Mouse (Mus musculus) embryonic facial prominence, embryonic 13.5 days (tissue): ENCODE results near the gene Gm27021. TPM values are rescaled to one million over a fixed set of nuclear protein-coding genes. Genes with fewer than 3 reads are reported as not detected.

Source experiments
- ATAC-seq: fragments of 200-750 bp; cut with Nextera tagmentation; 2 replicates; pipeline ENCODE4 v1.8.0; 2017; ENCODE audit warnings: low read depth; ENCODE audit not compliant: insufficient number of reproducible peaks, insufficient read depth, low FRiP score, low TSS enrichment
- H3K27ac ChIP-seq: fragments of 300-500 bp; sonication (generic); 2 replicates; pipeline ENCODE4 v1.5.1; 2015; ENCODE audit warnings: moderate library complexity, mild to moderate bottlenecking, inconsistent platforms
- H3K27me3 ChIP-seq: fragments of 300-500 bp; sonication (generic); 2 replicates; pipeline ENCODE4 v1.6.1; 2015; ENCODE audit warnings: mild to moderate bottlenecking, inconsistent platforms
- H3K36me3 ChIP-seq: fragments of 300-500 bp; sonication (generic); 2 replicates; pipeline ENCODE4 v1.6.1; 2015; ENCODE audit warnings: mild to moderate bottlenecking, inconsistent platforms
- H3K4me1 ChIP-seq: fragments of 300-500 bp; sonication (generic); 2 replicates; pipeline ENCODE4 v1.6.1; 2015; ENCODE audit warnings: inconsistent platforms
- H3K4me2 ChIP-seq: fragments of 300-500 bp; sonication (generic); 2 replicates; pipeline ENCODE4 v1.6.1; 2015; ENCODE audit warnings: moderate library complexity, mild to moderate bottlenecking, inconsistent platforms
- H3K4me3 ChIP-seq: fragments of 300-500 bp; sonication (generic); 2 replicates; pipeline ENCODE4 v1.5.1; 2015; ENCODE audit warnings: mild to moderate bottlenecking, inconsistent platforms
- H3K9ac ChIP-seq: fragments of 300-500 bp; sonication (generic); 2 replicates; pipeline ENCODE4 v1.6.1; 2015; ENCODE audit warnings: mild to moderate bottlenecking, inconsistent platforms
- H3K9me3 ChIP-seq: fragments of 300-500 bp; sonication (generic); 2 replicates; pipeline ENCODE4 v1.6.1; 2016; ENCODE audit warnings: inconsistent platforms
- whole genome bisulfite sequencing: fragments of 180-500 bp; shearing (Covaris S2); methylation state at CpG from one replicate; pipeline ENCODE4 v1.1.7; 2015; ENCODE audit warnings: mixed read lengths; 5-methylcytosine and 5-hydroxymethylcytosine counted together
- polyA plus RNA-seq: library from polyadenylated mRNA; unstranded; fragments of >200 nt; fragmentation: Nextera tagmentation; extraction: Ambion mirVana; gene quantifications from 2 replicates; pipeline ENCODE4 v1.2.1, GENCODE M21; 2015

The Gm27021 gene
- polyA plus RNA-seq, 1 experiment from 2014 or later: 5.9 TPM

DNA sequence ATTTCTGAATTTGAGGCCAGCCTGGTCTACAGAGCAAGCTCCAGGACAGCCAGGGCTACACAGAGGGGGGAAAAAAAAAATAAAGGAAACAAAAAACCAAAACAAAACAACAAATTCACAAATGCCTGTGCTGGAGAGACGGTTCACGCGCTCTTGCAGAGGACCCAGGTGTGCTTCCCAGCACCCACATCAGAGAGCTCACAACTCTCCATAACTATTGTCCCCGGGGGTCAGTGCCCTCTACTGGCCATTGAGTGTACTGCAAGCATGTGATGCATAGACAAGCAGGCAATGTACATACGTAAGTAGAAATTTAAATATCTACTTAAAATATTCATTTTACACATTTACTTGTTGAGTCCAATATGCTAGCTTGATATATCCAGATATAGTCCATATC lies 73.3 kb downstream of the Gm27021 start:
- Histone ChIP-seq H3K4me3 (no peak overlapping the region), H3K27ac (no peak overlapping the region), H3K27me3 (no peaks in the 10 kb centered on the region), H3K36me3 (no peaks in the 10 kb centered on the region), H3K4me2 (no peak overlapping the region), H3K9ac (no peak overlapping the region), H3K9me3 (no peaks in the 10 kb centered on the region), H3K4me1 (peaks cover 16% of the 10 kb centered on the region)
- no peak for ATAC-seq
- WGBS: 90% methylated on average over 5 of the region's 5 CpGs

DNA sequence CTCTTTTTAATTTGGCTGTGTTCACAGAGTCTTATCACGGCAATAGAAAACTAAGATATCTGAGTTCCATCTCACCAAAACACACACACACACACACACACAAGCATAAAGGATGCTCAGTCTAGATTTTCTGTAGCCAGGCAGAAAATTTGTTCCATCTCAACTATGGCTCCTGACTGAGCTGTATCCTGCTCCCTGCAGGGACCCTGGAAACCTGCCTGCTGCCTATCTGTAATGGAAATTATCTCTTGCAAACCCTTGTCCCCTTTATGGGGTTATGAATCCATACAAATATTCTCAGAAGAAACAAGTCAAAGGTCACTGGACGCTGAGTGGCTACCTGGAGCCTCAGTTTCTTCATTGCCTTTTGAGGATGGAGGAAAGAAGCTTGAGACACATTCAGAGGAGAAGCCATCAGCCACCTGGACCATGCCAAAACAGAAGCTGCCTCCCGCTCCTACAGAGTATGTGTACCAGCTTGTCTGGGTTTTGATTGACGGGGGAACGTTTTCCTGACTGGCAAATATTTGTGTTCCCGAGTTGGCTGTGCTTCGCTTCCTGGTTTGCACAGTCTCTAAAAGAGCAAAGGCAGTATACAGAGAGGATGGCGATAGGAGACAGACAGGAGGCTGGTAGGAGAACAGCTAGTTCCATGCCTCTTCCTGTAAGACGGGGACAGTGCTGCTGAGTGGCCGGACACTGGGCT lies 76.1 kb downstream of the Gm27021 start:
- Histone ChIP-seq H3K27me3 (no peaks in the 10 kb centered on the region), H3K27ac (peak overlapping the region; percentile 33; the same call in 1 of the 2 replicates), H3K4me2 (no peak overlapping the region), H3K4me3 (no peak overlapping the region), H3K4me1 (peaks cover 16% of the 10 kb centered on the region), H3K9ac (0 out of 2 replicates have a peak overlapping the region, but pooled peaks have one; percentile 21), H3K36me3 (0 out of 2 replicates have a peak, but pooled peaks cover 5% of the 10 kb centered on the region), H3K9me3 (no peaks in the 10 kb centered on the region)
- no peak for ATAC-seq
- 63% methylated on average over 10 of the region's 10 CpGs for WGBS

DNA sequence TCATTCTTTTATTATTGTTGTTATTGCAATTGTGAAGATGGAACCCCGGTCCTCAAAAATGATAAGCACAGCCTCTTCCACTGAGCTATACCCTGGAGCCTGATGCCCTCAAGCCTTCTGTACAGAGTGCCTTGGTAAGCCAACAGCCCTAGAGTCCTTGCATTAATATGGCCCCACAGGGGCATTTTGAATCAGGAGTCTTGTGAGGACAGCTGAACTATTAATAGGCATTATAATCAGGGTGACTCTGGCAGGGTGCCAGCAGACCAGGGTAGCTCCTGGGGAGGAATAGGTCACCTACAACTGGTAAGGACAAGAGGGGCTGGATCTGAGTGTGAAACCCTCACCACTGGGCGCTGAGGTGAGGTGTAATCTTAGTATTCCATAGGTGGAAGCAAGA lies 78.0 kb downstream of the Gm27021 start:
- no peak for ATAC-seq
- WGBS: 58% methylated on average over 2 of the region's 2 CpGs
- H3K27ac ChIP-seq: peak overlapping the region; percentile 48; the same call in 1 of the 2 replicates
- peak overlapping the region; percentile 65 for H3K9ac ChIP-seq
- H3K4me2 ChIP-seq: peak overlapping the region; percentile 66
- no peaks in the 10 kb centered on the region for H3K9me3 ChIP-seq
- H3K27me3 ChIP-seq: no peaks in the 10 kb centered on the region
- peaks cover 17% of the 10 kb centered on the region for H3K36me3 ChIP-seq
- peaks cover 16% of the 10 kb centered on the region for H3K4me1 ChIP-seq
- H3K4me3 ChIP-seq: peak overlapping the region; percentile 78

DNA sequence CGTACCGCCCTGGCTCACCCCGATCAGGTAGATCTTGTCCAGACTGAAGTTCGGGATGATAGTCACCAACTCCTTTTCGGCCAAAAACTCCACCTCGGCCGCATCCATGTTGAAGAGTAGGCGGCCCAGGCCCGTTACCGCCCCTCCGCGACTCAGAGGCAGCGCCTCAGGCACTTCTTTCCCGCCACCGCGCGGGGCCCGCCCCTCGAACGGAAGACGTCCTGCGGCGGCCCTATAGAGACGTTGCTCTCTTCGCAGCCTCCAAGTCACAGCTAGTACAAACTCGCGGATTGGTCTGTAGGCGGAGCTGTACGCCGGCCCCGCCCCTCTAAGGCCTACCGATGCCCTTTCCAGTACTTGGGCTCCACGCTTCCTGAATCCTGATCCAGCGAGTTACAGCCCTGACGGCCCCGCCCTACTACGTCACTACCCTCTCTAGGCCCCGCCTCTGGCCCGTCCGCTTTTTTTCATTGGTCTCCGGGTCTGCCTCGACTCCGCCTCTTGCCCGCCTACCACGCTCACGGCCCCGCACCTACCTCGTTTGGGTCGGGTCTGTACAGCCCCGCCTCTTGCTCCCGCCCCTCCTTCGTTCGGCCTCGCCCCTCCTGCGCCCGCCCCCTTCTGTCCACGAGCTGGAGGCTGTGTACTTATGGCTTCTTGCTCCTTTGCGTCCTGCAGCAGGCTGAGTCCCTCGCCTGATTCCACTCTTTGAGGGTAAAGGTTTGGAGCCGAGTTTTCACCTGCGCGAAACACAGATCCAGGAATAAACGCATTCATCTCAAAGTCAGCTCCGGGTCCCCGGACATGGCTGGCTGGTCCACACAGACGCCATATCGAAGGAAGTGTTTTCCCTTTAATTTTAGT lies 78.7 kb downstream of the Gm27021 start, which contains the start of gene Gins2:
Gene Gins2, minus strand, starts transcription at position 397 of the 864 bp plus-strand sequence.
- Histone ChIP-seq H3K27me3 (no peaks in the 10 kb centered on the region), H3K4me3 (peak within 1 kb of the TSS; percentile 78), H3K4me2 (peak within 1 kb of the TSS; percentile 79), H3K27ac (peak within 1 kb of the TSS; percentile 61), H3K9me3 (no peaks in the 10 kb centered on the region), H3K36me3 (peaks cover 25% of the 10 kb centered on the region), H3K4me1 (peaks cover 16% of the 10 kb centered on the region), H3K9ac (peak within 1 kb of the TSS; percentile 84)
- peak; percentile 98 for ATAC-seq
- under 1% methylated on average over 67 of the region's 67 CpGs for WGBS

DNA sequence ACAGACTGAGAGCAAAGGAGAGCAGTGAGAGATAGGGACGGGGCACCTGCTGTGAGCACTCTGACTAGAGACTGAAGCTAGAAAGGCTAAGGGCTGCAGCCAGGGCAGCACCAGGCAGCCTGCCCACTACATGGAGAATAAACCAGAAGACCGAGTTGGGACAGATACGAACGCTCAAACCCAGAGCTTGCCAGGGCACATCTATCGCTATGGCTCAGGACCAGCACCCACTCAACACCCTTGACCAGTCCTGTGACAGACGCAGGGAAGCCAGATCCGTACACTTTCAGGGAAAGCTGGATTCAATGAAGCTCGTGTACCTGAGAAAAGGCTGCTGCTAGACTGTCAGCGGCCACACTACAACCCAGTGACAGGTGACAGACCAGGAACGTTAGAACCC lies 82.4 kb downstream of the Gm27021 start:
- Histone ChIP-seq H3K27ac (no peak overlapping the region), H3K36me3 (peaks cover 54% of the 10 kb centered on the region), H3K4me3 (no peak overlapping the region), H3K9ac (no peak overlapping the region), H3K27me3 (no peaks in the 10 kb centered on the region), H3K9me3 (no peaks in the 10 kb centered on the region), H3K4me2 (no peak overlapping the region), H3K4me1 (peaks cover 16% of the 10 kb centered on the region)
- 90% methylated on average over 10 of the region's 10 CpGs for WGBS
- ATAC-seq: no peak

DNA sequence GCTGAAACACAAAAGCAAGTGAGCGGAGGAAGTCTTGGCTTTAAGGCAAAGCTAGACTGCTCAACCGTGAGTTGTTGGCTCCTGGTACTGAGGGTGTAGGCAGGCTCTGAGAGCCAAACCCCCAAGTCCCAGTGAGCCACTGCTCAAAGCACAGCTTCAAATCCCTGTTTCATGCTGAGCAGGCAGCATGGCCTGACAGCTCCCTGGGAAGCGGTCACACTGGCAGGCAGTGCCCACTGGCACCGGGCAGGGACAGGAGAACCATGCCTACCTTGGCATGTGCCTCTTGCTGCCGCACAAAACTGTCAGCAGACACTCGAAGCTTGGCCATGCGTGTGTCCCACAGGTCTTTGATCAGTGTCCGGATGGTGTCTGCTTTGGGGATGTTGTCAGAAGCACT lies 86.1 kb downstream of the Gm27021 start:
- H3K36me3 ChIP-seq: peaks cover 83% of the 10 kb centered on the region
- no peak overlapping the region for H3K4me3 ChIP-seq
- no peak overlapping the region for H3K4me2 ChIP-seq
- no peaks in the 10 kb centered on the region for H3K4me1 ChIP-seq
- no peak overlapping the region for H3K9ac ChIP-seq
- no peak for ATAC-seq
- no peak overlapping the region for H3K27ac ChIP-seq
- H3K9me3 ChIP-seq: no peaks in the 10 kb centered on the region
- 88% methylated on average over 8 of the region's 8 CpGs for WGBS
- H3K27me3 ChIP-seq: no peaks in the 10 kb centered on the region

DNA sequence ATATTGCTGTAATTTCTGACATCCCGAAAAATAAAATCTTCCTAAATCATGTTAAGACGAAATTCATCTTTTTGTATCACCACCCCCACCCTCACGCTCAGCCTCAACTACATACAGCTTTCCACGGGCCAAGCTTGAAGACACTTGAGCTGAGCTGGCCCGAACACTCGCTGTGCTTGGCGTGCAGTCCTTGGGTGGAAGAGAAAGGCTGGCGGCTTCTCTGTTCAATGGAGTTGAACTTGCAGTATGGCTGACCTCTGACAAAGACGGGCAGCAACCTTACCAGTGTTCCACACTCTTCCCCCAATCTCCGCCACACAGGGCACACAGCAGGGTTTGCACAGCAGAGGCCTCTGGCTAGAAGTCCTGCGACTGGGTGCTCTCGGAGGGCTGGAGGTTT lies 86.5 kb downstream of the Gm27021 start:
- no peak overlapping the region for H3K4me2 ChIP-seq
- 91% methylated on average over 12 of the region's 12 CpGs for WGBS
- peaks cover 88% of the 10 kb centered on the region for H3K36me3 ChIP-seq
- H3K9ac ChIP-seq: no peak overlapping the region
- H3K27ac ChIP-seq: no peak overlapping the region
- H3K4me1 ChIP-seq: peaks cover 2% of the 10 kb centered on the region; the same call in 1 of the 2 replicates
- ATAC-seq: no peak
- no peaks in the 10 kb centered on the region for H3K27me3 ChIP-seq
- no peaks in the 10 kb centered on the region for H3K9me3 ChIP-seq
- no peak overlapping the region for H3K4me3 ChIP-seq

DNA sequence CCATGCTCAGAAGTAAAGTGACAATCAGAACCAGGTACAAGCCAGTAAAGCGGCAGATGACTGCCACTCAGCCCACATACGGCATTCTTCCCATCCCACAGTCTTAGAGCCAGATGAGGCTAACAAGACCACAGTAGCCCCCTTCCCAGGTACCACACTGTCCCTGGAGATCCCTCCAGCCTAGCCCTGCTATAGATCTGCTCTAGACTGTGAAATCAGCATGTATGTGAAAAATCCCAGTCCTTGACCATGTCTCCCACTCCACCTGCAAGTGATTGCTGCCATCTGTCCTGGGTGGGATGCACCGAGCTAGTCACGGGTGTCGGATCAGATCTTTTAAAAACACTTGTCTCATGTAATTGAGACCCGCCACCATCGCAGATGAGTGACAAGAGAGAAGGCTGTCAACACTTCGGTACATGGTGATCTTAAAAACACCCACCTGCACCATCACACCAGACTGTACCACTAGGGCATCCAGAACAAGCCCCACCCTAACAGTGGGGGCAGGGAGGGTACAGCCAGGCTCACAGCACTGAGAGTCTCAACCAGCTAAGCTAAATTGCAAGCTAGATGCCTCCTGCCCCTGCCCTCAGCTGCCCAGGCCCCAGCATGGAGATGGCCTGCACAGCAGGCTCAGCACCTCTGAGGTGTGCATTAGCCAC lies 87.4 kb downstream of the Gm27021 start:
- H3K27ac ChIP-seq: no peak overlapping the region
- no peaks in the 10 kb centered on the region for H3K27me3 ChIP-seq
- H3K36me3 ChIP-seq: peaks cover 91% of the 10 kb centered on the region
- WGBS: 72% methylated on average over 8 of the region's 8 CpGs
- no peak overlapping the region for H3K9ac ChIP-seq
- H3K4me1 ChIP-seq: peaks cover 11% of the 10 kb centered on the region
- ATAC-seq: no peak
- no peak overlapping the region for H3K4me2 ChIP-seq
- H3K9me3 ChIP-seq: no peaks in the 10 kb centered on the region
- H3K4me3 ChIP-seq: no peak overlapping the region

DNA sequence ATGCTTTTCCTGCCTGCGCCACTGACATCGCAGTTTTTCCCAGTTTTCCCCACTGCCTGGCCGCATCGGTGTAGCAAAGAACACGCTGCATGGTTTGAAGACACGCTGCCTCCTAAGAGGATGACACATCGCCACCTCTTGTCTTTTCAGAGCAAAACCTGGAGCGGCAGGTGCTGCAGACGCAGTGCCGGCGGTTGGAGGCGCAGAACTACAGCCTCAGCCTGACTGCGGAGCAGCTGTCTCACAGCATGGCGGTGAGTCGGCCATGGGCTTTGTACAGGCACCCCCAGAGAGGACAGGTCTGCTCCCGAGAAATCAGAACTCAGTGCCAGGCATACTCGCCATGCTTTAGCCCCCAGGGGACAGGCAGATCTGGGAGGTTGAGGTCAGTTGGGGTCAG lies 90.1 kb downstream of the Gm27021 start:
- no peaks in the 10 kb centered on the region for H3K27me3 ChIP-seq
- peaks cover 97% of the 10 kb centered on the region for H3K36me3 ChIP-seq
- H3K4me1 ChIP-seq: peaks cover 25% of the 10 kb centered on the region
- ATAC-seq: no peak
- H3K9me3 ChIP-seq: no peaks in the 10 kb centered on the region
- no peak overlapping the region for H3K27ac ChIP-seq
- no peak overlapping the region for H3K4me2 ChIP-seq
- H3K9ac ChIP-seq: no peak overlapping the region
- WGBS: 84% methylated on average over 17 of the region's 17 CpGs
- no peak overlapping the region for H3K4me3 ChIP-seq

DNA sequence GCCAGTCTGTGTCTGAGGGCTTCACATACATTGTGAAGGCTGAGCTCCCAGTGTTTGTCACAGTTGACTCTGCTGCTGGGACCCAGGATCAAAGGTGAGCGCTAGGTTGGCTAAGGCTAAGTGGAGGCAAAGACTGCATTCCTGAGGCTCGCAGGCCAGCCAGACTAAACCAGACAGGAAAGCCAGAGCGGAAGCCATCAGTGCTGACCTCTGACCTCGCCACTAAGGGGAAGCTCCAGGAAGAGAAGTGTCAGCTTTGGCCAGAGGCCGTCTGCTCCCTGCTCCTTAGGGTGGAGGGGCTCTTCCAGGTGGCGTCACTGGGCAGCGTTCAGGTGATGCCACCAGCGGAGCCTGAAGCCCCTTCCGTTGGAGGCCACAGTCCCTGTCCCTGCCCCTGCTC lies 92.1 kb downstream of the Gm27021 start:
- H3K4me1 ChIP-seq: peaks cover 25% of the 10 kb centered on the region
- H3K27ac ChIP-seq: no peak overlapping the region
- H3K9ac ChIP-seq: peak overlapping the region; percentile 32; the same call in 1 of the 2 replicates
- H3K4me2 ChIP-seq: no peak overlapping the region
- ATAC-seq: no peak
- no peaks in the 10 kb centered on the region for H3K27me3 ChIP-seq
- H3K9me3 ChIP-seq: no peaks in the 10 kb centered on the region
- peaks cover 98% of the 10 kb centered on the region for H3K36me3 ChIP-seq
- 46% methylated on average over 9 of the region's 9 CpGs for WGBS
- H3K4me3 ChIP-seq: no peak overlapping the region

DNA sequence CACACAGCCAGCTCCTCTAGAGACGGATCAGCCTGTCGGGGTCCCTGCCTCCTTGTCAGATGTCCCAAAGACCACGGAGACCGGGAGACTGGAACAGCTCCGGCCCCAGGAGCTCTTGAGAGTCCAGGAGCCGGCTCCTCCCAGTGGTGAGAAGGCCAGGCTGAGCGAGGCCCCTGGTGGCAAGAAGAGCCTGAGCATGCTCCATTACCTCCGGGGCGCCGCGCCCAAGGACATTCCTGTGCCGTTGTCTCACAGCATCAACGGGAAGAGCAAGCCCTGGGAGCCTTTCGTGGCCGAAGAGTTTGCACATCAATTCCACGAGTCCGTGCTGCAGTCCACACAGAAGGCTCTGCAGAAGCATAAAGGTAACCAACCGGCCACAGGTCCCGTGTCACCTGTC lies 92.9 kb downstream of the Gm27021 start:
- H3K9ac ChIP-seq: no peak overlapping the region
- H3K27ac ChIP-seq: no peak overlapping the region
- H3K9me3 ChIP-seq: no peaks in the 10 kb centered on the region
- 72% methylated on average over 19 of the region's 19 CpGs for WGBS
- ATAC-seq: no peak
- H3K4me2 ChIP-seq: no peak overlapping the region
- no peaks in the 10 kb centered on the region for H3K27me3 ChIP-seq
- peaks cover 94% of the 10 kb centered on the region for H3K36me3 ChIP-seq
- H3K4me3 ChIP-seq: no peak overlapping the region
- H3K4me1 ChIP-seq: peaks cover 25% of the 10 kb centered on the region
